Mouse (Mus musculus): Measurements from ENCODE around the gene Upp2. TPM values are rescaled to one million over a fixed set of nuclear protein-coding genes. Genes with fewer than 3 reads are reported as not detected.

The Upp2 gene
- polyA plus RNA-seq, 1 experiment from 2014 or later, result 45.7 TPM

- no peak overlapping the region for H3K4me2 ChIP-seq (ENCODE audit: low read depth, low read length)
- no peaks in the 10 kb centered on the region for H3K36me3 ChIP-seq (replicated peaks; ENCODE audit: insufficient read depth, low read length)
- no peak for TF ChIP-seq CTCF (IDR thresholded peaks at IDR 0.05; ENCODE audit: low read depth)
- TF ChIP-seq EP300 (IDR thresholded peaks at IDR 0.05; ENCODE audit: low read depth), result no peak
- no peak for ATAC-seq
- no peak overlapping the region for H3K9ac ChIP-seq (replicated peaks)
- H3K4me1 ChIP-seq (ENCODE audit: insufficient read depth), result no peaks in the 10 kb centered on the region
- no peak for DNase-seq
- H3K4me3 ChIP-seq (ENCODE audit: low read depth, low read length), result no peak overlapping the region
- no peaks in the 10 kb centered on the region for H3K9me3 ChIP-seq (ENCODE audit: low read length)
- H3K27ac ChIP-seq (ENCODE audit: low read depth), result peak overlapping the region; percentile 48; the same call in 1 of the 2 replicates
- 45% methylated on average over 9 of the region's 9 CpGs for WGBS (ENCODE audit: insufficient replicate concordance)
- H3K27me3 ChIP-seq (ENCODE audit: insufficient read depth, low read length), result no peaks in the 10 kb centered on the region
Observed at GRCm38 (mm10) chr2:58595350-58595749, 28.3 kb downstream of the Upp2 start.

- Histone ChIP-seq H3K27ac (ENCODE audit: low read depth) (no peak overlapping the region), H3K4me3 (ENCODE audit: low read depth, low read length) (no peak overlapping the region), H3K9ac (replicated peaks) (no peak overlapping the region), H3K9me3 (ENCODE audit: low read length) (no peaks in the 10 kb centered on the region), H3K4me2 (ENCODE audit: low read depth, low read length) (no peak overlapping the region), H3K36me3 (replicated peaks; ENCODE audit: insufficient read depth, low read length) (no peaks in the 10 kb centered on the region), H3K27me3 (ENCODE audit: insufficient read depth, low read length) (no peaks in the 10 kb centered on the region), H3K4me1 (ENCODE audit: insufficient read depth) (no peaks in the 10 kb centered on the region)
- WGBS (ENCODE audit: insufficient replicate concordance), result 82% methylated on average over 17 of the region's 17 CpGs
- DNase-seq, result no peak
- no peak for ATAC-seq
- TF ChIP-seq EP300 (IDR thresholded peaks at IDR 0.05; ENCODE audit: low read depth) (no peak), CTCF (IDR thresholded peaks at IDR 0.05; ENCODE audit: low read depth) (no peak)
Observed at GRCm38 (mm10) chr2:58596774-58597342, 29.8 kb downstream of the Upp2 start.

- no peak for ATAC-seq
- Histone ChIP-seq H3K9me3 (ENCODE audit: low read length) (no peaks in the 10 kb centered on the region), H3K27ac (ENCODE audit: low read depth) (no peak overlapping the region), H3K4me3 (ENCODE audit: low read depth, low read length) (no peak overlapping the region), H3K9ac (replicated peaks) (no peak overlapping the region), H3K4me1 (ENCODE audit: insufficient read depth) (no peaks in the 10 kb centered on the region), H3K4me2 (ENCODE audit: low read depth, low read length) (no peak overlapping the region), H3K36me3 (replicated peaks; ENCODE audit: insufficient read depth, low read length) (no peaks in the 10 kb centered on the region), H3K27me3 (ENCODE audit: insufficient read depth, low read length) (no peaks in the 10 kb centered on the region)
- WGBS (ENCODE audit: insufficient replicate concordance), result 89% methylated on average over 3 of the region's 3 CpGs
- no peak for DNase-seq
- TF ChIP-seq CTCF (IDR thresholded peaks at IDR 0.05; ENCODE audit: low read depth) (no peak), EP300 (IDR thresholded peaks at IDR 0.05; ENCODE audit: low read depth) (no peak)
Observed at GRCm38 (mm10) chr2:58597556-58597955, 30.5 kb downstream of the Upp2 start.

GRCm38 (mm10) chr2:58599639-58600038 lies 32.5 kb downstream of the Upp2 start:
- WGBS (ENCODE audit: insufficient replicate concordance), result 59% methylated on average over 6 of the region's 6 CpGs
- Histone ChIP-seq H3K27me3 (ENCODE audit: insufficient read depth, low read length) (no peaks in the 10 kb centered on the region), H3K4me3 (ENCODE audit: low read depth, low read length) (no peak overlapping the region), H3K9ac (replicated peaks) (no peak overlapping the region), H3K36me3 (replicated peaks; ENCODE audit: insufficient read depth, low read length) (no peaks in the 10 kb centered on the region), H3K4me2 (ENCODE audit: low read depth, low read length) (no peak overlapping the region), H3K27ac (ENCODE audit: low read depth) (no peak overlapping the region), H3K4me1 (ENCODE audit: insufficient read depth) (no peaks in the 10 kb centered on the region), H3K9me3 (ENCODE audit: low read length) (no peaks in the 10 kb centered on the region)
- DNase-seq, result no peak
- TF ChIP-seq CTCF (IDR thresholded peaks at IDR 0.05; ENCODE audit: low read depth), result no peak
- TF ChIP-seq EP300 (IDR thresholded peaks at IDR 0.05; ENCODE audit: low read depth), result no peak
- ATAC-seq, result no peak

GRCm38 (mm10) chr2:58601382-58601781 lies 34.3 kb downstream of the Upp2 start:
- no peaks in the 10 kb centered on the region for H3K9me3 ChIP-seq (ENCODE audit: low read length)
- no peak for ATAC-seq
- DNase-seq, result no peak
- H3K27ac ChIP-seq (ENCODE audit: low read depth), result no peak overlapping the region
- no peaks in the 10 kb centered on the region for H3K36me3 ChIP-seq (replicated peaks; ENCODE audit: insufficient read depth, low read length)
- WGBS (ENCODE audit: insufficient replicate concordance), result 82% methylated on average over 4 of the region's 4 CpGs
- no peaks in the 10 kb centered on the region for H3K4me1 ChIP-seq (ENCODE audit: insufficient read depth)
- TF ChIP-seq CTCF (IDR thresholded peaks at IDR 0.05; ENCODE audit: low read depth) (no peak), EP300 (IDR thresholded peaks at IDR 0.05; ENCODE audit: low read depth) (no peak)
- no peak overlapping the region for H3K4me3 ChIP-seq (ENCODE audit: low read depth, low read length)
- H3K27me3 ChIP-seq (ENCODE audit: insufficient read depth, low read length), result no peaks in the 10 kb centered on the region
- no peak overlapping the region for H3K4me2 ChIP-seq (ENCODE audit: low read depth, low read length)
- no peak overlapping the region for H3K9ac ChIP-seq (replicated peaks)

- Histone ChIP-seq H3K27ac (ENCODE audit: low read depth) (no peak overlapping the region), H3K4me1 (ENCODE audit: insufficient read depth) (no peaks in the 10 kb centered on the region), H3K4me3 (ENCODE audit: low read depth, low read length) (no peak overlapping the region), H3K27me3 (ENCODE audit: insufficient read depth, low read length) (no peaks in the 10 kb centered on the region), H3K36me3 (replicated peaks; ENCODE audit: insufficient read depth, low read length) (no peaks in the 10 kb centered on the region), H3K9me3 (ENCODE audit: low read length) (no peaks in the 10 kb centered on the region), H3K9ac (replicated peaks) (no peak overlapping the region), H3K4me2 (ENCODE audit: low read depth, low read length) (no peak overlapping the region)
- DNase-seq, result no peak
- TF ChIP-seq EP300 (IDR thresholded peaks at IDR 0.05; ENCODE audit: low read depth), result no peak
- TF ChIP-seq CTCF (IDR thresholded peaks at IDR 0.05; ENCODE audit: low read depth), result no peak
- no peak for ATAC-seq
- WGBS (ENCODE audit: insufficient replicate concordance), result 54% methylated on average over 3 of the region's 3 CpGs
Observed at GRCm38 (mm10) chr2:58603379-58603778, 36.3 kb downstream of the Upp2 start.

GRCm38 (mm10) chr2:58604791-58605190 lies 37.7 kb downstream of the Upp2 start:
- H3K36me3 ChIP-seq (replicated peaks; ENCODE audit: insufficient read depth, low read length), result no peaks in the 10 kb centered on the region
- WGBS (ENCODE audit: insufficient replicate concordance), result 77% methylated on average over 3 of the region's 3 CpGs
- H3K27me3 ChIP-seq (ENCODE audit: insufficient read depth, low read length), result no peaks in the 10 kb centered on the region
- TF ChIP-seq EP300 (IDR thresholded peaks at IDR 0.05; ENCODE audit: low read depth), result no peak
- TF ChIP-seq CTCF (IDR thresholded peaks at IDR 0.05; ENCODE audit: low read depth), result no peak
- ATAC-seq (no peak), DNase-seq (no peak)
- no peak overlapping the region for H3K4me2 ChIP-seq (ENCODE audit: low read depth, low read length)
- H3K27ac ChIP-seq (ENCODE audit: low read depth), result no peak overlapping the region
- no peaks in the 10 kb centered on the region for H3K9me3 ChIP-seq (ENCODE audit: low read length)
- H3K4me1 ChIP-seq (ENCODE audit: insufficient read depth), result no peaks in the 10 kb centered on the region
- no peak overlapping the region for H3K4me3 ChIP-seq (ENCODE audit: low read depth, low read length)
- no peak overlapping the region for H3K9ac ChIP-seq (replicated peaks)

Measured in liver, postnatal 0 days (tissue).